Mouse (Mus musculus): ENCODE results near the gene Syn3. TPM values are rescaled to one million over a fixed set of nuclear protein-coding genes. Genes with fewer than 3 reads are reported as not detected.

The Syn3 gene
- polyA plus RNA-seq, 1 experiment: 2.6 TPM

DNA sequence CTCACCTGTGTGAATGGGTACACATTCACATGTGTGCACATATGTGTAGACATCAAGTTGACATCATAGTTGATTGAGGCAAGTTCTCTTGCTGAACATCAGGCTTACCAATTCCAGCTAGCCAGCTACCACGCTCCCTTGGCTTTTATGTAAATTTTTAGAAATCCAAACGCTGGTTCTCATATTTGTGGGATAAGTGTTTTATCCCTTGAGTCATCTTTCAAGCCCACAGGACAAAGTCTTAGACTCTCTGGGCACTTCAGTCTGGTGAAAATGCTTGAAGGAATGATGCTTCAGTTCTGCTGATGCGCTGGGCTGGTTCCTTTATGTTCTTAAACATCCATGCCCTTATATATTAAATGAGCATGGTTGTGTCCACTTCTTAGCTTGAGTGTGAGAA lies 279.7 kb downstream of the Syn3 start:
- TF ChIP-seq POLR2A (IDR thresholded peaks at IDR 0.05; ENCODE audit: insufficient read depth, low read length) (no peak), CTCF (IDR thresholded peaks at IDR 0.05; ENCODE audit: low read depth, low read length) (no peak), EP300 (IDR thresholded peaks at IDR 0.05; ENCODE audit: insufficient read depth, low read depth, low read length) (no peak)
- no peaks in the 10 kb centered on the region for H3K27me3 ChIP-seq (ENCODE audit: control insufficient read depth, insufficient read depth, low read length, poor library complexity, severe bottlenecking)
- H3K4me1 ChIP-seq (ENCODE audit: control insufficient read depth, insufficient read depth, low read length): no peaks in the 10 kb centered on the region
- no peak overlapping the region for H3K9ac ChIP-seq (ENCODE audit: low read depth, poor library complexity, severe bottlenecking)
- H3K9me3 ChIP-seq (replicated peaks; ENCODE audit: control insufficient read depth, insufficient read depth, low read length, poor library complexity, severe bottlenecking): 0 out of 2 replicates have a peak, but pooled peaks cover 3% of the 10 kb centered on the region
- no peak overlapping the region for H3K4me3 ChIP-seq (ENCODE audit: low read depth, low read length)
- H3K36me3 ChIP-seq (ENCODE audit: control insufficient read depth, insufficient read depth, low read length, poor library complexity, severe bottlenecking): no peaks in the 10 kb centered on the region
- no peak overlapping the region for H3K27ac ChIP-seq (ENCODE audit: insufficient read depth, low read length)

DNA sequence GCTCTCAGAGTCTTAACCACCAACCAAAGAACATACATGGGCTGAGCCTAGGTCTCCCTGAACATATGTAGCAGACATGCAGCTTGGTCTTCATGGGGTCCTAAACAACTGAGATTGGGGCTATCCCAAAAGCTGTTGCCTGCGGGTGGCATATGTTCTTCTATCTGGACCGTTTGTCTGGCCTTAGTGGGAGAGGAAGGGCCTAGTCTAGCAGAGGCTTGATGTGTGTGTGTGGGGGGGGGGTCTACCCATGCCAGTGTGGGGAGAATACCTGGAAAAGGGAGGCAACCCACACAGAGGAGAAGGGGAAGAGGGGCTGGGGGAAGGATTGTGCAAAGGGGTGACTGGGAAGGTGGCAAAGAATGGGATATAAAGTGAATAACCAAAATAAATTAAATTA lies 281.9 kb downstream of the Syn3 start:
- Histone ChIP-seq H3K27ac (ENCODE audit: insufficient read depth, low read length) (no peak overlapping the region), H3K4me1 (ENCODE audit: control insufficient read depth, insufficient read depth, low read length) (no peaks in the 10 kb centered on the region), H3K9me3 (replicated peaks; ENCODE audit: control insufficient read depth, insufficient read depth, low read length, poor library complexity, severe bottlenecking) (0 out of 2 replicates have a peak, but pooled peaks cover 3% of the 10 kb centered on the region), H3K27me3 (ENCODE audit: control insufficient read depth, insufficient read depth, low read length, poor library complexity, severe bottlenecking) (no peaks in the 10 kb centered on the region), H3K9ac (ENCODE audit: low read depth, poor library complexity, severe bottlenecking) (no peak overlapping the region), H3K4me3 (ENCODE audit: low read depth, low read length) (no peak overlapping the region), H3K36me3 (ENCODE audit: control insufficient read depth, insufficient read depth, low read length, poor library complexity, severe bottlenecking) (no peaks in the 10 kb centered on the region)
- TF ChIP-seq CTCF (IDR thresholded peaks at IDR 0.05; ENCODE audit: low read depth, low read length): no peak
- TF ChIP-seq EP300 (IDR thresholded peaks at IDR 0.05; ENCODE audit: insufficient read depth, low read depth, low read length): no peak
- TF ChIP-seq POLR2A (IDR thresholded peaks at IDR 0.05; ENCODE audit: insufficient read depth, low read length): no peak

DNA sequence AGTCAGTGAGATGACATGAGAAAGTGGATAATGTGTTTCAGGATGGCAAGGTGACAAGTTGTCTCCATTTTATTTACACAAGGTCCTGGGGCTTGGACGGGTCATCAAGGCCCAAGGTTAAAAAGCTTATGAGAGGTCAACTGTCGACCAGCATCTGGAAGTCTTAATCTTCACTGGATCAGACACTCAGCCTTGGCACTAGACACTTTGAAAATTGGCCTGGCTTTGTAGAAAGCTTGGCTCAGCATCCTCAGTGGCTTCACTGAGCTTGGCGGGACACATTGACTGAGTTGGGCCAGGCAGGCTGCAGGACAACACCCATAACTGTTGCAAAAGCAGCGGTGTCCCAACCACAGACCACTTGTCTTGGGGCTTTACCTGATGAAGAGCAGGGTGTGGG lies 286.6 kb downstream of the Syn3 start:
- Histone ChIP-seq H3K27ac (ENCODE audit: insufficient read depth, low read length) (no peak overlapping the region), H3K4me1 (ENCODE audit: control insufficient read depth, insufficient read depth, low read length) (no peaks in the 10 kb centered on the region)
- TF ChIP-seq CTCF (IDR thresholded peaks at IDR 0.05; ENCODE audit: low read depth, low read length): no peak
- no peak for TF ChIP-seq EP300 (IDR thresholded peaks at IDR 0.05; ENCODE audit: insufficient read depth, low read depth, low read length)
- no peak for TF ChIP-seq POLR2A (IDR thresholded peaks at IDR 0.05; ENCODE audit: insufficient read depth, low read length)

DNA sequence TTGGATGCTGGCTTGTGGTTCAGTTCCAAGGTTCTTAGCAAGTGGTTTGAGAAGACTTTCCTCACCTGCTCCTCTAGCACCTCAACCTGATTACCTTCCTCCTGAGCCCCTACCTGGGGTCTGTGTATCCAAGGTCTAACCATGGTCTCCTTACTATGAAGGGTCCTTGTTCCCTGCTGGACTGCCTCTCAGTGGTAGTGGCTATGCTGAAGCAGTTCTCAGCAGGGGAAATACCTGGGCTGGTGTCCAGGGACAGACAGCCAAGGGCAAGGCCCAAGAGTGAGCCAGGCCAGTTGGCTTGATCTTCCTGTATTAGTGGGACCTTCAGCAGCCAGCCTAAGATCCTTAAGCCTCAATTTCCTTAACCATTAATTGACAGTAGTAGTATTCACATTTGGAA lies 294.8 kb downstream of the Syn3 start:
- H3K36me3 ChIP-seq (ENCODE audit: control insufficient read depth, insufficient read depth, low read length, poor library complexity, severe bottlenecking): no peaks in the 10 kb centered on the region
- H3K27ac ChIP-seq (ENCODE audit: insufficient read depth, low read length): no peak overlapping the region
- H3K27me3 ChIP-seq (ENCODE audit: control insufficient read depth, insufficient read depth, low read length, poor library complexity, severe bottlenecking): no peaks in the 10 kb centered on the region
- no peak overlapping the region for H3K4me3 ChIP-seq (ENCODE audit: low read depth, low read length)
- no peak for TF ChIP-seq CTCF (IDR thresholded peaks at IDR 0.05; ENCODE audit: low read depth, low read length)
- TF ChIP-seq EP300 (IDR thresholded peaks at IDR 0.05; ENCODE audit: insufficient read depth, low read depth, low read length): no peak
- no peak for TF ChIP-seq POLR2A (IDR thresholded peaks at IDR 0.05; ENCODE audit: insufficient read depth, low read length)
- no peak overlapping the region for H3K9ac ChIP-seq (ENCODE audit: low read depth, poor library complexity, severe bottlenecking)
- no peaks in the 10 kb centered on the region for H3K9me3 ChIP-seq (replicated peaks; ENCODE audit: control insufficient read depth, insufficient read depth, low read length, poor library complexity, severe bottlenecking)
- H3K4me1 ChIP-seq (ENCODE audit: control insufficient read depth, insufficient read depth, low read length): no peaks in the 10 kb centered on the region

More for the DNA sequence above, 286.6 kb downstream of the Syn3 start:
- Histone ChIP-seq H3K36me3 (ENCODE audit: control insufficient read depth, insufficient read depth, low read length, poor library complexity, severe bottlenecking) (no peaks in the 10 kb centered on the region), H3K4me3 (ENCODE audit: low read depth, low read length) (no peak overlapping the region), H3K9me3 (replicated peaks; ENCODE audit: control insufficient read depth, insufficient read depth, low read length, poor library complexity, severe bottlenecking) (0 out of 2 replicates have a peak, but pooled peaks cover 3% of the 10 kb centered on the region), H3K9ac (ENCODE audit: low read depth, poor library complexity, severe bottlenecking) (no peak overlapping the region), H3K27me3 (ENCODE audit: control insufficient read depth, insufficient read depth, low read length, poor library complexity, severe bottlenecking) (no peaks in the 10 kb centered on the region)

DNA sequence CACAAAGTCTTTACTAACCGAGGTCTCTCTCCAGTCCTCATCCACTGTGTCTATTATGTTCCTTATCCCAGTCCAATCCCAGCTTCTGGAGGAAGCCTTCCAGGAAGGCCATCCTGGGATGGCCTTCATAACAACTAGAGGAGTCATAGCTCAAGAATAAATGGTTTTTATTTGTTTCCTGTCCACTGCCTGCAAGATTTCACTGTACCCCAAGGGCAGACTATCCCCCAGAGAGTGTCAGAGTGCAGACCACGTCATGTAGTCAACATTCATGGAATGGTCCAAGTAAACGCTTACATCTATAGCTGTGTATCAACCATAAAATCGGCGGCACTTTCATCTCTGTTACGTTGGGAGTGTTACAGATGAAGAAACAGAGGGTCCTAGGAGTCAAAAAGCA lies 295.5 kb downstream of the Syn3 start:
- Histone ChIP-seq H3K27ac (ENCODE audit: insufficient read depth, low read length) (no peak overlapping the region), H3K4me3 (ENCODE audit: low read depth, low read length) (no peak overlapping the region), H3K27me3 (ENCODE audit: control insufficient read depth, insufficient read depth, low read length, poor library complexity, severe bottlenecking) (no peaks in the 10 kb centered on the region), H3K36me3 (ENCODE audit: control insufficient read depth, insufficient read depth, low read length, poor library complexity, severe bottlenecking) (no peaks in the 10 kb centered on the region), H3K4me1 (ENCODE audit: control insufficient read depth, insufficient read depth, low read length) (no peaks in the 10 kb centered on the region), H3K9ac (ENCODE audit: low read depth, poor library complexity, severe bottlenecking) (no peak overlapping the region), H3K9me3 (replicated peaks; ENCODE audit: control insufficient read depth, insufficient read depth, low read length, poor library complexity, severe bottlenecking) (no peaks in the 10 kb centered on the region)
- TF ChIP-seq POLR2A (IDR thresholded peaks at IDR 0.05; ENCODE audit: insufficient read depth, low read length) (no peak), EP300 (IDR thresholded peaks at IDR 0.05; ENCODE audit: insufficient read depth, low read depth, low read length) (no peak), CTCF (IDR thresholded peaks at IDR 0.05; ENCODE audit: low read depth, low read length) (no peak)

DNA sequence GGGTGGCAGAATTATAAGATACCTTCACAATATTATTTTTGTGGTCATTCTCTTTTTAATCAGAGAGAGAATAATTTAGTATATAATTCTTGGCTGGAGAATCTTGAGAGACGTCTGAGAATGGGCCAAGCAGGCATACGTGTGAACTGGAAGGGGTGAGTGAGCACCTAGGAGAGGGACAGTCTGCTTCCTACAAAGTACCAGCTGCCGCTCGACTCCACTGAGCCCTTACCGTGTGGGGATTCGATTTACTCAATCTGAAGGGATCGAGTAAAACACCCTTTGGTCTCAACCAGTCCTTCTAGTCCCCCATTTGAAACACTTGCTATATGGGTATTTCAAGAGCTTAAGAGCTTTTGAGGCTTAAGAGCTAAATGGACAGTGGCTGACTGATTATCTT lies 296.9 kb downstream of the Syn3 start:
- Histone ChIP-seq H3K4me1 (ENCODE audit: control insufficient read depth, insufficient read depth, low read length) (no peaks in the 10 kb centered on the region), H3K9ac (ENCODE audit: low read depth, poor library complexity, severe bottlenecking) (no peak overlapping the region), H3K9me3 (replicated peaks; ENCODE audit: control insufficient read depth, insufficient read depth, low read length, poor library complexity, severe bottlenecking) (no peaks in the 10 kb centered on the region), H3K27me3 (ENCODE audit: control insufficient read depth, insufficient read depth, low read length, poor library complexity, severe bottlenecking) (no peaks in the 10 kb centered on the region), H3K27ac (ENCODE audit: insufficient read depth, low read length) (no peak overlapping the region), H3K4me3 (ENCODE audit: low read depth, low read length) (no peak overlapping the region), H3K36me3 (ENCODE audit: control insufficient read depth, insufficient read depth, low read length, poor library complexity, severe bottlenecking) (no peaks in the 10 kb centered on the region)
- TF ChIP-seq CTCF (IDR thresholded peaks at IDR 0.05; ENCODE audit: low read depth, low read length): no peak
- TF ChIP-seq POLR2A (IDR thresholded peaks at IDR 0.05; ENCODE audit: insufficient read depth, low read length): no peak
- no peak for TF ChIP-seq EP300 (IDR thresholded peaks at IDR 0.05; ENCODE audit: insufficient read depth, low read depth, low read length)

Measured in ES-Bruce4 (cell line).